Mouse (Mus musculus) central nervous system, embryonic 14 days (tissue): ENCODE results near the gene Prr5l. TPM values are rescaled to one million over a fixed set of nuclear protein-coding genes. Genes with fewer than 3 reads are reported as not detected.

ENCODE experiments used
- polyA plus RNA-seq: library from polyadenylated mRNA; depleted of rRNA; stranded (reverse); fragments of >200 nt; gene quantifications from 2 replicates; pipeline ENCODE4 v1.2.3, GENCODE M21; 2012; rRNA removed

Gene Prr5l
- polyA plus RNA-seq = 4.5 and 4.7 TPM in 2 replicates

GRCm38 (mm10) chr2:101882998-101883397 is at the start of gene Prr5l:
Gene Prr5l (minus strand): TSS chr2:101883027.

GRCm38 (mm10) chr2:101885768-101886438 is 3.1 kb upstream of the Prr5l start, which contains the start of gene Commd9:
Gene Commd9 (plus strand): TSS chr2:101886247.

GRCm38 (mm10) chr2:101678236-101679021 is 204.4 kb downstream of the Prr5l start, which contains the start of gene Traf6:
Gene Traf6 (plus strand): TSS chr2:101678429.

Other genes starting within 250 kb of the Prr5l start
- 0.16 and 0.31 TPM in 2 replicates for gene Rag1, start 233.5 kb downstream of the Prr5l start, polyA plus RNA-seq
- 27.9 and 28.5 TPM in 2 replicates for gene B230118H07Rik, start 233.5 kb downstream of the Prr5l start, polyA plus RNA-seq
- gene Traf6, start 204.6 kb downstream of the Prr5l start, polyA plus RNA-seq = 12.2 and 15.1 TPM in 2 replicates
- 143 and 146 TPM in 2 replicates for gene Commd9, start 3.2 kb upstream of the Prr5l start, polyA plus RNA-seq